Mouse (Mus musculus): ENCODE results near the gene Kat7. TPM values are rescaled to one million over a fixed set of nuclear protein-coding genes. Genes with fewer than 3 reads are reported as not detected.

The Kat7 gene
- polyA plus RNA-seq, 1 experiment from 2014 or later: 56.8 TPM

DNA sequence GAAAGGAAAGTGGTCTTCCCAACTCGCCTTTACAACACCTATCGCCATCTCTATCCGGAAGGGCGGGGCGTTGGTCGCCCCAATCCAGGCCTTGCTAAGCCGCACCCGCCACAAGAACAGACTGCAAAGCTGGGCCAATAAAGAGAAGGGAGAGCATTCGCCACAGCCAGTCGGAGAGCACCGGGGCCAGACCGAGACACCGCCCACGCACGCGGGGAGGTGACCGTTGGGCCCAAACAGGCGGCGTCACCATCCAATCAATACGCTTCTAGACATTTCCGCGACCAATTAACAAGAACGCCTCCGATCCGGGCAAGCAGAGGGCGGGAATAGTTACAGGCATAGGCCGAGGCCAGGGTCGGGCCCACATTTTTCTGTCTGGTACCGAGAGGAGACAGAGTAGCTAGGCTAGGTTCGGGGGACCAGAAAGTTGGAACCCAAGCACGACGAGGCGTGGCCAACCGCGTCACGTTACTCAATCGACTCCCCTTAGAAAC, 488 bp downstream of the Kat7 start:
- Histone ChIP-seq H3K9me3 (replicated peaks) (no peaks in the 10 kb centered on the region), H3K36me3 (peaks cover 6% of the 10 kb centered on the region; the same call in 1 of the 2 replicates), H3K9ac (replicated peaks) (peak overlapping the region; percentile 81), H3K4me3 (replicated peaks) (peak overlapping the region; percentile 75), H3K4me1 (peaks cover 22% of the 10 kb centered on the region), H3K27me3 (replicated peaks) (no peaks in the 10 kb centered on the region), H3K4me2 (peak overlapping the region; percentile 75), H3K27ac (replicated peaks) (peak overlapping the region; percentile 94)
- under 1% methylated on average over 37 of the region's 37 CpGs for WGBS
- ATAC-seq (ENCODE audit: low FRiP score): peak; percentile 95

DNA sequence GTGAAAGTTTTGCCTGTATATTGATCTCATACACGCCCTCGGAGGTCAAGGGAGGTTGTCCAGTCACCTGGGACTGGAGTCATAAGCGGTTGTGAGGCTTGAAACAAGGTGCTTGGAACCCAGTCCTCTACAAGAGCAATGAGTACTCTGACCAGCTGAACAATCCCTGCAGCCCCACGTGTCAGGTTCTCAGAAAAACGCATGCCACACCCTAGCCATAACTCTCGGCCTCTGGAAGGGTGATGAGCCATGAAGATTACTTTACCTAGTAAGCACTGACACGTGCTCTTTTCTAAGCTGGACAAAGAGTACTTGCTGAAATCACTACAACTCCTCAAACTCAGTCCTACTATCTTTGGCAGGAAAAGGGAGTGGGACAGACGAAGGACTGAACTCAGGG, 2.5 kb downstream of the Kat7 start:
- no peak overlapping the region for H3K4me2 ChIP-seq
- no peaks in the 10 kb centered on the region for H3K9me3 ChIP-seq (replicated peaks)
- no peaks in the 10 kb centered on the region for H3K27me3 ChIP-seq (replicated peaks)
- no peak overlapping the region for H3K9ac ChIP-seq (replicated peaks)
- peaks cover 22% of the 10 kb centered on the region for H3K4me1 ChIP-seq
- peaks cover 15% of the 10 kb centered on the region for H3K36me3 ChIP-seq
- ATAC-seq (ENCODE audit: low FRiP score): no peak
- no peak overlapping the region for H3K27ac ChIP-seq (replicated peaks)
- H3K4me3 ChIP-seq (replicated peaks): no peak overlapping the region
- 85% methylated on average over 8 of the region's 8 CpGs for WGBS

DNA sequence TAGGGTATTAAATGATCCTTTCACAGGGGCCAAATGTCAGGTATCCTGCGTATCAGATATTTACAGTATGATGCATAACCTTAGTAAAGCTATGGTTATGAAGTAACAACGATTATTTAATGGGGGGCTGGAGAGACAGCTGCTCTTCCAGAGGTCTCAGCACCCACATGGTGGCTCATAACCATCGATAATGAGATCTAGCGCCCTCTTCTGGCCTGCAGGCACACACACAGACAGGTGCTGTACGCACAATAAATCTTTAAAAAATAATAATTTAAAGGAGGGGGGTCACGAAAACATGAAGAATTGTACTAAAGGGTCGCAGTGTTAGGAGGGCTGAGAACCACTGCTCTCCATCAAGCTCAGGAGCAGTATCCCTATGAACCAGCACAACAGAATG, 4.4 kb downstream of the Kat7 start:
- Histone ChIP-seq H3K27ac (replicated peaks) (no peak overlapping the region), H3K9ac (replicated peaks) (no peak overlapping the region), H3K4me1 (peaks cover 15% of the 10 kb centered on the region), H3K9me3 (replicated peaks) (no peaks in the 10 kb centered on the region), H3K4me2 (no peak overlapping the region), H3K27me3 (replicated peaks) (no peaks in the 10 kb centered on the region), H3K36me3 (peaks cover 28% of the 10 kb centered on the region), H3K4me3 (replicated peaks) (no peak overlapping the region)
- no peak for ATAC-seq (ENCODE audit: low FRiP score)
- 92% methylated on average over 7 of the region's 7 CpGs for WGBS

DNA sequence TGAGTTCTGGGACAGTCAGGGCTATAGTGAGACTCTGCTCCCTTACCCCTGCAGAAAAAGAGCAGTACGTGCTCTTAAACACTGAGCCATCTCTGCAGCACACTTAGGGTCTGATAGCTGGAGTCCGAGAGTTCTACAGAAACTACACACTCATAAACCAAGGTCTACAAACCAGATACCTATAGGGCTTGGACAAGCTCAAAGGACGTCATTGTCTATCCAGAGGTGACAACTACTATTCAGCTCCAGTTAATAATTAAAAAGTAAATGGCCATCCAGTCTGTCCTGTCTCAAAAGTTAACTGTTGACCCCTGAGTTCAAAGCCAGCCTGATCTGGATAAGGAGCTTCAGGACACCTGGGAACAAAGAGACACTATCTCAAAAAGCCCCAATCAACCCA, 8.3 kb downstream of the Kat7 start:
- no peaks in the 10 kb centered on the region for H3K4me1 ChIP-seq
- no peak overlapping the region for H3K27ac ChIP-seq (replicated peaks)
- ATAC-seq (ENCODE audit: low FRiP score): no peak
- H3K4me3 ChIP-seq (replicated peaks): no peak overlapping the region
- H3K9me3 ChIP-seq (replicated peaks): no peaks in the 10 kb centered on the region
- H3K9ac ChIP-seq (replicated peaks): no peak overlapping the region
- no peaks in the 10 kb centered on the region for H3K27me3 ChIP-seq (replicated peaks)
- no peak overlapping the region for H3K4me2 ChIP-seq
- peaks cover 55% of the 10 kb centered on the region for H3K36me3 ChIP-seq
- 54% methylated on average over 3 of the region's 3 CpGs for WGBS

DNA sequence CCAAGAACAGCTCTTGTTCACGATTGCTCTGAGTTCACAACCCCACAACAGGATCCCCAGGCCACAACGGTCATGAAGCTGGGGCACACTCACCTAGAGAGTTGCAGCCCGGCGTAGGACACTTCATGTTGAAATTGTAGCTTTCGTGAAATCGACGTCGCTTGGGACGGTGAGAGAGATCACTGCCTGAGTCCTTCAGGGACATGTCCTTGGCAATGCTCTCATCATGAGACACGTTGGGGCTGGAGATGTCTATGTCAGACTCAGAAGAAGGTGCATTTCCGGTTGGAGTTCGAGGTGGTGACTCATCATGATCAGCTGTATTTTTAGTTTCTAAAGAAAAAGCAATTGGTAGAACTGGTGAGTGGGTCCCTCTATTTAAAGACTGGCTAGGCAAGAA, 10.2 kb downstream of the Kat7 start:
- Histone ChIP-seq H3K27me3 (replicated peaks) (no peaks in the 10 kb centered on the region), H3K36me3 (peaks cover 48% of the 10 kb centered on the region), H3K4me1 (no peaks in the 10 kb centered on the region), H3K4me2 (no peak overlapping the region), H3K9ac (replicated peaks) (no peak overlapping the region), H3K9me3 (replicated peaks) (no peaks in the 10 kb centered on the region), H3K4me3 (replicated peaks) (no peak overlapping the region), H3K27ac (replicated peaks) (no peak overlapping the region)
- WGBS: 96% methylated on average over 12 of the region's 12 CpGs
- no peak for ATAC-seq (ENCODE audit: low FRiP score)

DNA sequence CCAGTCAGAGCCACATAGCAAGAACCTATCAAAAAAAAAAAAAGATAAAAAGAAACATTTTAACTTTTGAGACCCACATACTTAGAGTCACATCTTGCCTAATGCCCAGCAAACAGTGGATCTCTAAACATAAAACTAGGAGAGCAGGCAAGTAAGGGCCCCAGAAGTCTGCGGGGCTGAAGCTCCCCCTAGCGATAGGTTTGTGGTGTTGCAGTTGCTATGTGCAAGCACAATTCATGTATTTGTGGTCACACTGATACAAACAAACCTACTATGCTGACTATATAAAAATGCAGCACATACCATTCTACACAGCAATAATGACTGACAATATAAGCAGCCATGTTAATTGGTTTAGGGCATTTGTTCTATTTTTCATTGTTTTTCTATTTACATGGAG, 11.9 kb downstream of the Kat7 start:
- Histone ChIP-seq H3K4me3 (replicated peaks) (no peak overlapping the region), H3K27ac (replicated peaks) (no peak overlapping the region), H3K9me3 (replicated peaks) (no peaks in the 10 kb centered on the region), H3K36me3 (peaks cover 63% of the 10 kb centered on the region), H3K4me2 (no peak overlapping the region), H3K4me1 (no peaks in the 10 kb centered on the region), H3K27me3 (replicated peaks) (no peaks in the 10 kb centered on the region), H3K9ac (replicated peaks) (no peak overlapping the region)
- no peak for ATAC-seq (ENCODE audit: low FRiP score)
- 23% methylated on average over 2 of the region's 2 CpGs for WGBS

DNA sequence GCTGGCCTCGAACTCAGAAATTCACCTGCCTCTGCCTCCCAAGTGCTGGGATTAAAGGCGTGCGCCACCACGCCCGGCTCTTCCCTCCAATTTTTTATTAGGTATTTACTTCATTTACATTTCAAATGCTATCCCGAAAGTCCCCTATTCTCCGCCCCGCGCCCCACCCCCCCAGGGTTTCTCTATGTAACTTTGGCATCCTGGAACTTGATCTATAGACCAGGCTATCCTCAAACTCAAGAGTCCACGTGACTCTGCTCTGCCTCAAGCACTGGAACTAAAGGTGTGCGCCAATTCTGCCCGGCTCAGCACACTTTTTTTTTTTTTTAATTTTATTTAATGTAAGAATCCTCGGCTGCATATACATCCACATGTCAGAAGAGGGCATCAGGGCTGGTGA, 14.3 kb downstream of the Kat7 start:
- Histone ChIP-seq H3K27me3 (replicated peaks) (no peaks in the 10 kb centered on the region), H3K4me1 (no peaks in the 10 kb centered on the region), H3K4me2 (no peak overlapping the region), H3K36me3 (peaks cover 65% of the 10 kb centered on the region), H3K9me3 (replicated peaks) (no peaks in the 10 kb centered on the region), H3K4me3 (replicated peaks) (no peak overlapping the region), H3K9ac (replicated peaks) (no peak overlapping the region), H3K27ac (replicated peaks) (no peak overlapping the region)
- no peak for ATAC-seq (ENCODE audit: low FRiP score)
- 89% methylated on average over 13 of the region's 13 CpGs for WGBS

DNA sequence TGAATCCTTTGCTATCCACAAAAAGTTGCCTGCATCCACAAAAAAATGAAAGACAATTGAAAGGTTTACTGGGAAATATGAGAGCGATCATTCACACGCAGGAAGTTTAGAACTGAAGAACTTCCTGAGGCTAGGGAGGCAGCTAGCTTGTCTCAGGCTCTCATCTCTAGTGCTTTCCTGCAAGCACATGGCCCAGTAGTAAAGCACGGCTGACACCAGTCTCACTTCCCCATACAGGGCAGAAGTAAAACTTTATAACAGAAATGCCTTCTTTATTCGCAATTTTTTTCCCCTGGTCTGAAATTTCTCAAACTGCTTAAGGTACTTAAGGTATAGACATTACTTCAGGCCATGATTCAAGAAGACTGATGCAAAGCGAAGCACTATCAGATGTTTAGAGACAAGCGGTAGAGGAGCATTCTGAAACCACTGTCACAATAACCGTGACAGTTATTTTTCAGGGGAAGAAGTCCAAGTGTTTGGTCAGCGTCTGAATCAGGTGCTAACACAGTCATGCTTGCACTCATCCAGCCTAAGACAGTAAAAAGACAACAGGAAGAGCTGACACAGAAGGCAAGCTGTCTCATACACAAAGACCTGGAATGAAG, 16.9 kb downstream of the Kat7 start:
- H3K9ac ChIP-seq (replicated peaks): no peak overlapping the region
- peaks cover 65% of the 10 kb centered on the region for H3K36me3 ChIP-seq
- ATAC-seq (ENCODE audit: low FRiP score): no peak
- no peaks in the 10 kb centered on the region for H3K9me3 ChIP-seq (replicated peaks)
- no peak overlapping the region for H3K4me3 ChIP-seq (replicated peaks)
- no peaks in the 10 kb centered on the region for H3K27me3 ChIP-seq (replicated peaks)
- no peak overlapping the region for H3K4me2 ChIP-seq
- H3K27ac ChIP-seq (replicated peaks): no peak overlapping the region
- WGBS: 90% methylated on average over 8 of the region's 8 CpGs
- no peaks in the 10 kb centered on the region for H3K4me1 ChIP-seq

DNA sequence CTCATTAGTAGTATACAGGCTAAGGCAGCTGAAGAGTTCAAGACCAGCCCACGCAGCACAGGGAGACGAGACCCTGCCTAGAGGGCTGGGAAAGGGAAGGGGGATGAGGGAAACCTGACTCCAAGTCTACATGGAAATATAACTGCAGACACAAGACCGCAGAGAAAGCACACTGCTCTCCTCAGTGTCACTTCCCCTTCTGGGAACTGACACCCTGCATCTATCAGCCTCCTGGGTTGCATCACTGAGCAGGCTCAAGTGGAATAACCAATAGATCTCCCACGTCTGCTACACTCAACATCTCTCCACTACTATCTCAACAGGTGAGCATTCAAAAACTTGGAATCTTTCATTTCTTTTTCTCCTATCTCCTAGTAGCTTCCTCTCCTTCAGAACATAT, 18.0 kb downstream of the Kat7 start:
- Histone ChIP-seq H3K27me3 (replicated peaks) (no peaks in the 10 kb centered on the region), H3K4me1 (no peaks in the 10 kb centered on the region), H3K4me3 (replicated peaks) (no peak overlapping the region), H3K4me2 (no peak overlapping the region), H3K9me3 (replicated peaks) (no peaks in the 10 kb centered on the region), H3K27ac (replicated peaks) (no peak overlapping the region), H3K36me3 (peaks cover 67% of the 10 kb centered on the region), H3K9ac (replicated peaks) (no peak overlapping the region)
- 89% methylated on average over 4 of the region's 4 CpGs for WGBS
- ATAC-seq (ENCODE audit: low FRiP score): no peak

DNA sequence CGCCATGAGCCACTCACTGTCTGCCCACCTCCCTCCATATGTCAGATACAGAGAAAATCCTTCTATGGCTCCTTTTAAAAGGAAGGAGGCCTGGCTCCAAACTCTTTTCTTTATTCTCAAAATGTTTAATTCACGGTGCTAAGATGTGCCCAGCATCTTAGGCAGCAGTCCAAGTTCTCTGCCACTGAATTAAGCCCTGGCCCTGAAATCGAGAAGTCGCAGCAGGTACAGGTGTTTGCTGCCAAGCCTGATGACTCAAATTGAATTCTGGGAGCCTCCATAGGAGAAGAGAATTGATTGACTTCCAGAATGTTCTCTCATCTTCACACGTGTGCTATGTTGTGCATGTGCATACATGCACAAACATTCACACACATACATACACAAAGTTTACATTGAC, 27.7 kb downstream of the Kat7 start:
- no peak overlapping the region for H3K4me3 ChIP-seq (replicated peaks)
- no peaks in the 10 kb centered on the region for H3K27me3 ChIP-seq (replicated peaks)
- H3K9ac ChIP-seq (replicated peaks): no peak overlapping the region
- no peak for ATAC-seq (ENCODE audit: low FRiP score)
- H3K4me2 ChIP-seq: no peak overlapping the region
- 94% methylated on average over 5 of the region's 5 CpGs for WGBS
- peaks cover 90% of the 10 kb centered on the region for H3K36me3 ChIP-seq
- H3K27ac ChIP-seq (replicated peaks): no peak overlapping the region
- H3K4me1 ChIP-seq: no peaks in the 10 kb centered on the region
- H3K9me3 ChIP-seq (replicated peaks): no peaks in the 10 kb centered on the region

DNA sequence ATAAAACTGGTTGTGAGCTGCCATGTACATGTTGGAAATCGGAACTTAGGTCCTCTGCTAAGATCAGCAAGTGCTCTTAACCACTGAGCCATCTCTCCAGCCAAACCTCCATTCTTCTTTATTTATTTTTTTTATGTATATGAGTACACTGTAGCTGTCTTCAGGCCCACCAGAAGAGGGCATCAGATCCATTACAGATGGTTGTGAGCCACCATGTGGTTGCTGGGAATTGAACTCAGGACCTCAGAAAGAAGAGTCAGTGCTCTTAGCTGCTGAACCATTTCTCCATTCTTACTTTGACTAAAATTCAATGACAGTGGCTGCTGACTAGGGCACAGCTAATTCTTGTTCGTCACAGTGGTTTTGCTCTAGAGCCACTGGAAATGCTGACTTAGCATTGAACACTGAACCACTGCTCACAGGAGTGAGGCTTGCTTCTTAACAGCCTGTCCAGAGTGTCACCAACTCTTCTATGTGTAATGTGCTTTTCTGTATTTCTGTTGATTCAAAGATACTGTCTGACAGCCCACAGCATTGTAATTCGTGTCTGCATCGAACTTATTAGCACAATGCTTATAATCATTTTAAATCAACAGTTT, 30.9 kb downstream of the Kat7 start:
- H3K36me3 ChIP-seq: peaks cover 95% of the 10 kb centered on the region
- no peaks in the 10 kb centered on the region for H3K9me3 ChIP-seq (replicated peaks)
- 93% methylated on average over 4 of the region's 4 CpGs for WGBS

DNA sequence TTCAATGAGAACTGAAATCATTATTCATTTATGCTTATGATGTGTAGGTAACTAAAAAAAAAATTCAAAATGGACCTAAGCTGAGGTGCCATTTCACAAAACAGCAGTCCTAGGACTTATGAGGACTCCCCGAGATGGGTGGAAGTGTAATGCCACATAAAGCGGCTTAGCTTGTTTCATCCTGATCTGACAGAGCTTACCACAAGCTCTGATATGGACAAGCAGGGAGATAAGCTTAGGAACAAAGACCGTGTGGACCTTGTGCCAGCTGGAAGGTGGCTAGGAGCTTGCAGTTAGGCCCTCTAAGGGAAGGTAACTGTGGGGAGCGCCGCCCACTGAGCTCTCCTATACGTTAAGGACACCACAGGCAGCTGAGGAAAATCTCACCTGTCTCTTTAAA, 34.0 kb downstream of the Kat7 start:
- no peak for ATAC-seq (ENCODE audit: low FRiP score)
- WGBS: 96% methylated on average over 6 of the region's 6 CpGs
- H3K9me3 ChIP-seq (replicated peaks): no peaks in the 10 kb centered on the region

More for the DNA sequence above, 30.9 kb downstream of the Kat7 start:
- Histone ChIP-seq H3K27me3 (replicated peaks) (no peaks in the 10 kb centered on the region), H3K4me1 (no peaks in the 10 kb centered on the region), H3K4me3 (replicated peaks) (no peak overlapping the region), H3K4me2 (no peak overlapping the region), H3K27ac (replicated peaks) (no peak overlapping the region), H3K9ac (replicated peaks) (no peak overlapping the region)
- no peak for ATAC-seq (ENCODE audit: low FRiP score)

More for the DNA sequence above, 34.0 kb downstream of the Kat7 start:
- H3K27me3 ChIP-seq (replicated peaks): no peaks in the 10 kb centered on the region
- H3K9ac ChIP-seq (replicated peaks): no peak overlapping the region
- H3K27ac ChIP-seq (replicated peaks): no peak overlapping the region
- no peak overlapping the region for H3K4me3 ChIP-seq (replicated peaks)
- H3K36me3 ChIP-seq: peaks cover 89% of the 10 kb centered on the region
- H3K4me1 ChIP-seq: 0 out of 2 replicates have a peak, but pooled peaks cover 3% of the 10 kb centered on the region
- H3K4me2 ChIP-seq: no peak overlapping the region
